Mouse (Mus musculus) cerebellum, adult 18-20 months (tissue): Measurements from ENCODE around the gene Trappc2l.
"Not testable (repeated sequence)": the region's sequence is repeated elsewhere in the genome, so short reads cannot be mapped to it uniquely, and the experiment has no call there.

Experiments used
- DNase-seq, 2 experiments: peaks; one replicate each; pipeline ENCODE4 v3.0.0; 2021

The Trappc2l gene

GRCm38 (mm10) chr8:122611295-122612133 is at the start of gene Trappc2l, which contains the start of gene Galns:
TSS of gene Trappc2l (plus strand) at chr8:122611640.
TSS of gene Galns (minus strand) at chr8:122611463.
- peak; percentile 96 to 98 for DNase-seq

GRCm38 (mm10) chr8:122564363-122565352 is 46.8 kb upstream of the Trappc2l start:
- DNase-seq: no peak

GRCm38 (mm10) chr8:122566766-122567165 is 44.7 kb upstream of the Trappc2l start:
- DNase-seq: peak in 1 of 2 experiments; percentile 33

GRCm38 (mm10) chr8:122567361-122568108 is 43.9 kb upstream of the Trappc2l start, which contains the start of gene Cdt1:
TSS of gene Cdt1 (plus strand) at chr8:122568015.
- DNase-seq: peak; percentile 95 to 97

- no peak for DNase-seq
These were observed 43.3 kb upstream of the Trappc2l start for GRCm38 (mm10) chr8:122568109-122568504.

GRCm38 (mm10) chr8:122568881-122569309 is 42.5 kb upstream of the Trappc2l start:
- DNase-seq: peak in 1 of 2 experiments; percentile 34

- DNase-seq: no peak
These were observed 42.1 kb upstream of the Trappc2l start for GRCm38 (mm10) chr8:122569329-122569728.

GRCm38 (mm10) chr8:122569996-122570395 is 41.4 kb upstream of the Trappc2l start:
- DNase-seq: no peak

- peak; percentile 71 to 77 for DNase-seq
These were observed 40.3 kb upstream of the Trappc2l start for GRCm38 (mm10) chr8:122571153-122571552.

- no peak for DNase-seq
These were observed 39.6 kb upstream of the Trappc2l start for GRCm38 (mm10) chr8:122571750-122572267.

- no peak for DNase-seq
These were observed 38.7 kb upstream of the Trappc2l start for GRCm38 (mm10) chr8:122572751-122573150.

- DNase-seq: not testable (repeated sequence)
These were observed 38.3 kb upstream of the Trappc2l start for GRCm38 (mm10) chr8:122573176-122573575.

GRCm38 (mm10) chr8:122573577-122573976 is 37.9 kb upstream of the Trappc2l start:
- no peak for DNase-seq

GRCm38 (mm10) chr8:122574264-122574663 is 37.2 kb upstream of the Trappc2l start:
- DNase-seq: no peak

- no peak for DNase-seq
These were observed 36.7 kb upstream of the Trappc2l start for GRCm38 (mm10) chr8:122574667-122575251.

- no peak for DNase-seq
These were observed 36.2 kb upstream of the Trappc2l start for GRCm38 (mm10) chr8:122575286-122575685.

GRCm38 (mm10) chr8:122575735-122576647 is 35.4 kb upstream of the Trappc2l start:
- DNase-seq: peak in 1 of 2 experiments; percentile 42

- peak; percentile 96 to 99 for DNase-seq
These were observed 34.8 kb upstream of the Trappc2l start, which contains the start of gene Aprt for GRCm38 (mm10) chr8:122576648-122577022. TSS of gene Aprt (minus strand) at chr8:122576909.

- DNase-seq: no peak
These were observed 34.3 kb upstream of the Trappc2l start for GRCm38 (mm10) chr8:122577116-122577515.

GRCm38 (mm10) chr8:122579196-122579595 is 32.2 kb upstream of the Trappc2l start:
- DNase-seq: no peak
